Mouse (Mus musculus) CH12.LX (cell line): Measurements from ENCODE around the gene Gm20388. TPM values are rescaled to one million over a fixed set of nuclear protein-coding genes. Genes with fewer than 3 reads are reported as not detected.

Experiments used
- DNase-seq: peaks from one replicate; pipeline ENCODE4 v3.0.0-alpha.2; 2013; ENCODE audit errors: extremely low read depth
- H3K27ac ChIP-seq: 2 replicates; pipeline ENCODE4 v1.5.1; 2012; ENCODE audit warnings: low read depth, mild to moderate bottlenecking, control low read depth, moderate library complexity; ENCODE audit not compliant: insufficient read depth
- H3K27me3 ChIP-seq: replicated peaks from 2 replicates; pipeline ENCODE3; 2012; ENCODE audit warnings: inconsistent platforms
- H3K36me3 ChIP-seq, 2 experiments: replicated peaks in 1 of 2; 2 replicates each; pipeline versions ENCODE3 to v1.6.1; 2012; ENCODE audit warnings: inconsistent platforms in 1 of 2, low read length in 1 of 2, mild to moderate bottlenecking in 1 of 2, mixed read lengths in 1 of 2, moderate library complexity in 1 of 2; ENCODE audit not compliant: control insufficient read depth in 1 of 2, insufficient read depth in 1 of 2
- H3K4me1 ChIP-seq, 2 experiments: 2 replicates each; pipeline ENCODE4 v1.6.1; 2012; ENCODE audit warnings: inconsistent platforms in 1 of 2, moderate library complexity in 1 of 2; ENCODE audit not compliant: insufficient read depth in 2 of 2, control insufficient read depth in 1 of 2
- H3K4me2 ChIP-seq: 2 replicates; pipeline ENCODE4 v1.6.1; 2012; ENCODE audit warnings: low read depth, mild to moderate bottlenecking, control low read depth; ENCODE audit not compliant: poor library complexity, insufficient read depth, severe bottlenecking
- H3K4me3 ChIP-seq, 3 experiments: fragments of 150-350 bp in 1 of 3; sonication (generic) in 1 of 3; replicated peaks in 1 of 3; 2 replicates each; pipeline versions ENCODE3 to v1.5.1; 2011 to 2012; ENCODE audit warnings: low read depth in 2 of 3, low read length in 2 of 3, mild to moderate bottlenecking in 2 of 3, moderate library complexity in 2 of 3, control low read depth in 1 of 3, improper control_type of control experiment in 1 of 3, inconsistent platforms in 1 of 3, mixed read lengths in 1 of 3; ENCODE audit not compliant: poor library complexity in 1 of 3
- H3K79me2 ChIP-seq: replicated peaks from 2 replicates; pipeline ENCODE4 v1.6.1; 2012; ENCODE audit warnings: mild to moderate bottlenecking, moderate library complexity; ENCODE audit not compliant: control insufficient read depth, poor library complexity, insufficient read depth, severe bottlenecking; ENCODE audit errors: extremely low read depth
- H3K9ac ChIP-seq: 2 replicates; pipeline ENCODE4 v1.6.1; 2012; ENCODE audit warnings: low read depth, mild to moderate bottlenecking, control low read depth, moderate library complexity; ENCODE audit not compliant: insufficient read depth
- H3K9me3 ChIP-seq: replicated peaks from 2 replicates; pipeline ENCODE3; 2012; ENCODE audit warnings: low read length, inconsistent platforms, mixed read lengths
- BHLHE40 ChIP-seq: IDR thresholded peaks from 2 replicates; pipeline ENCODE4 v1.6.1; 2011; ENCODE audit warnings: mild to moderate bottlenecking, low read depth, low read length, improper control_type of control experiment
- CHD1 ChIP-seq: IDR thresholded peaks from 2 replicates; pipeline ENCODE4 v1.6.1; 2012; ENCODE audit warnings: low read depth, low read length, improper control_type of control experiment, inconsistent platforms
- CHD2 ChIP-seq: IDR thresholded peaks from 2 replicates; pipeline ENCODE4 v1.6.1; 2011; ENCODE audit warnings: low read length, improper control_type of control experiment
- E2F4 ChIP-seq: IDR thresholded peaks from 2 replicates; pipeline ENCODE4 v1.6.1; 2011; ENCODE audit warnings: low read depth, low read length, improper control_type of control experiment; ENCODE audit not compliant: insufficient replicate concordance
- ELF1 ChIP-seq: IDR thresholded peaks from 2 replicates; pipeline ENCODE4 v1.6.1; 2014; ENCODE audit warnings: low read depth, mild to moderate bottlenecking, inconsistent platforms, low read length, improper control_type of control experiment
- EP300 ChIP-seq: IDR thresholded peaks from 2 replicates; pipeline ENCODE4 v1.6.1; 2011; ENCODE audit warnings: low read length, improper control_type of control experiment
- ETS1 ChIP-seq: conservative IDR thresholded peaks from 2 replicates; pipeline ENCODE4 v1.6.1; 2012; ENCODE audit warnings: low read depth, mild to moderate bottlenecking, inconsistent platforms, low read length, improper control_type of control experiment, moderate library complexity
- GABPA ChIP-seq: IDR thresholded peaks from 2 replicates; pipeline ENCODE4 v1.6.1; 2012; ENCODE audit warnings: low read depth, low read length, improper control_type of control experiment, inconsistent platforms; ENCODE audit not compliant: insufficient replicate concordance
- IRF4 ChIP-seq: IDR thresholded peaks from 2 replicates; pipeline ENCODE4 v1.6.1; 2014; ENCODE audit warnings: low read depth, mild to moderate bottlenecking, inconsistent platforms, low read length, improper control_type of control experiment
- JUN ChIP-seq: IDR thresholded peaks from 2 replicates; pipeline ENCODE4 v1.6.1; 2011; ENCODE audit warnings: low read depth, mild to moderate bottlenecking, low read length, improper control_type of control experiment, moderate library complexity; ENCODE audit not compliant: insufficient read depth
- JUND ChIP-seq: conservative IDR thresholded peaks from 2 replicates; pipeline ENCODE4 v1.6.1; 2011; ENCODE audit warnings: low read depth, low read length, improper control_type of control experiment
- KAT2A ChIP-seq: IDR thresholded peaks from 2 replicates; pipeline ENCODE4 v1.6.1; 2012; ENCODE audit warnings: low read length, improper control_type of control experiment, inconsistent platforms; ENCODE audit not compliant: insufficient replicate concordance
- MAX ChIP-seq: IDR thresholded peaks from 2 replicates; pipeline ENCODE4 v1.6.1; 2011; ENCODE audit warnings: low read length, improper control_type of control experiment
- MEF2A ChIP-seq: IDR thresholded peaks from 2 replicates; pipeline ENCODE4 v1.6.1; 2014; ENCODE audit warnings: low read depth, mild to moderate bottlenecking, inconsistent platforms, low read length, improper control_type of control experiment, borderline replicate concordance
- MXI1 ChIP-seq: IDR thresholded peaks from 2 replicates; pipeline ENCODE4 v1.6.1; 2011; ENCODE audit warnings: mild to moderate bottlenecking, low read depth, low read length, improper control_type of control experiment
- RAD21 ChIP-seq: IDR thresholded peaks from 2 replicates; pipeline ENCODE4 v1.6.1; 2011; ENCODE audit warnings: low read depth, mild to moderate bottlenecking, low read length, improper control_type of control experiment, moderate library complexity
- SIN3A ChIP-seq: IDR thresholded peaks from 2 replicates; pipeline ENCODE4 v1.6.1; 2012; ENCODE audit warnings: low read length, improper control_type of control experiment, inconsistent platforms
- TBP ChIP-seq: conservative IDR thresholded peaks from 2 replicates; pipeline ENCODE4 v1.6.1; 2011; ENCODE audit warnings: low read depth, low read length, improper control_type of control experiment
- UBTF ChIP-seq: IDR thresholded peaks from 2 replicates; pipeline ENCODE4 v1.6.1; 2012; ENCODE audit warnings: low read depth, mild to moderate bottlenecking, inconsistent platforms, low read length, improper control_type of control experiment, moderate library complexity
- ZMIZ1 ChIP-seq: IDR thresholded peaks from 2 replicates; pipeline ENCODE4 v1.6.1; 2012; ENCODE audit warnings: low read depth, mild to moderate bottlenecking, inconsistent platforms, low read length, improper control_type of control experiment
- dilution Hi-C: fragments of 300-500 bp; cut with MboI; formaldehyde crosslinking; loops from 2 replicates; pipeline ENCODE4 v1.14.3; 2020; ENCODE audit warnings: low sequenced_read_pairs; ENCODE audit not compliant: extremely low pct_unique_long_range_greater_than_20kb, extremely low pct_ligation_motif_present
- in situ Hi-C: fragments of 300-500 bp; cut with MboI; formaldehyde crosslinking; loops from 3 replicates; pipeline ENCODE4 v1.14.3; 2019; ENCODE audit warnings: low sequenced_read_pairs, low pct_ligation_motif_present, low pct_unique_long_range_greater_than_20kb, mixed read lengths
- polyA plus RNA-seq: library from polyadenylated mRNA; unstranded; fragments of >175 nt; gene quantifications from 2 replicates; pipeline ENCODE4 v1.2.1, GENCODE M21; 2012; ENCODE audit warnings: low read depth; ENCODE audit not compliant: insufficient read length
- total RNA-seq, 2 experiments: library from RNA; depleted of rRNA; stranded (reverse); fragments of 300-350 nt in 1 of 2; fragments of >200 nt in 1 of 2; gene quantifications; 2 replicates each; pipeline ENCODE4 v1.2.3; 2012 to 2014

Gene Gm20388
- total and polyA plus RNA-seq, 3 experiments, result 14.8 to 26.3 (median 22.2) TPM

DNA sequence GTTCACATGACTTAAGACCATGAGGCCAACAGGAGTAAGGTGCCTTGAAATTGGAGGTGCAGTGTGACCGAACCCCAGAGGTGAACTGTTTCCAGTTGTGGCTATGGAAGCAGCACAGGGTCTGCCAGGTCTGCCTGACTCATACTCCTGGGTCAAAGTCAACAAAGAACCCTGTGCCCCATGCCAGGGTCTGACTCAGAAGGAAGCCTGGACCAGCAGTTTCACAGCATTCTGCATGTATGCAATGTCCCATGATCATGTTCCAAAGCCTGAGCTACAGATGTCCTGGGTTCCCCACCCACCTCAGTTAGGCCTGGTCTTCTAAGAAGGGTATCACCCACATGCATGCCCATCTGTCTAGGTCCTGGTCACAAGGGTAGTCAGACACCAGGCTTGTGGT is 1978.7 kb downstream of the Gm20388 start:
- Histone ChIP-seq H3K9ac (no peak overlapping the region), H3K79me2 (peaks cover 56% of the 10 kb centered on the region), H3K4me1 (peaks cover 0 to 51% of the 10 kb centered on the region in 2 experiments; a peak in 3 of 4 replicates), H3K9me3 (no peaks in the 10 kb centered on the region), H3K4me3 (no peak overlapping the region), H3K4me2 (no peak overlapping the region), H3K27me3 (no peaks in the 10 kb centered on the region), H3K27ac (no peak overlapping the region), H3K36me3 (peaks cover 100% of the 10 kb centered on the region in 2 experiments)
- dilution Hi-C loops, result no loop called here
- in situ Hi-C loops, result no loop called here
- DNase-seq, result no peak
- TF ChIP-seq MXI1, result no peak
- no peak for TF ChIP-seq KAT2A
- no peak for TF ChIP-seq IRF4
- TF ChIP-seq ZMIZ1, result no peak
- TF ChIP-seq ETS1, result no peak
- TF ChIP-seq BHLHE40, result no peak
- no peak for TF ChIP-seq GABPA
- TF ChIP-seq MAX, result no peak
- no peak for TF ChIP-seq RAD21
- no peak for TF ChIP-seq JUN
- no peak for TF ChIP-seq CHD1
- no peak for TF ChIP-seq ELF1
- no peak for TF ChIP-seq CHD2
- no peak for TF ChIP-seq JUND
- TF ChIP-seq E2F4, result no peak
- TF ChIP-seq UBTF, result no peak
- no peak for TF ChIP-seq SIN3A
- TF ChIP-seq TBP, result no peak
- TF ChIP-seq EP300, result no peak
- TF ChIP-seq MEF2A, result no peak
